Mouse (Mus musculus): ENCODE data around the gene Zmat5. TPM values are rescaled to one million over a fixed set of nuclear protein-coding genes. Genes with fewer than 3 reads are reported as not detected.

Zmat5 gene
- polyA plus RNA-seq, 1 experiment from 2014 or later: 81.5 TPM

DNA sequence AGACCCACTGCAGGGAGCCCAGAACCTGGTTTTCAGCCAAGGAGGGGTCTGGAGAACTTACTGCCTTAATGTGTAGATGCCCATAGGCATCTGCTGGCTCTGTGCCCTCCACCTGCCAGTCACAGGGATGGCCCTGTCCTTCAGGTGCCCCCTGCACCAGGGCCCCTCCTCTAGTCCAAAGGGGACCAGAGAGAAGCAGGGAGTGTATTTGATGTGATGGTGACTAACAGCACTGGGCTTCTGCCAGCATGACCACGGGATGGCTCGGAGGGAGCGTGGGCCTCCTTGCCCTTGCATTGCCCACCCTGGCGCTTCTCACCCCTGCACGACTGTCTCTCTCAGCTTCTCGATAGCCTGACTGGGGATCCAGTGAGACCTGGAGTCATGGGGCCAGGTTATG, 40.2 kb downstream of the Zmat5 start:
- 62% methylated on average over 6 of the region's 6 CpGs for WGBS
- peaks cover 88% of the 10 kb centered on the region for H3K27me3 ChIP-seq

DNA sequence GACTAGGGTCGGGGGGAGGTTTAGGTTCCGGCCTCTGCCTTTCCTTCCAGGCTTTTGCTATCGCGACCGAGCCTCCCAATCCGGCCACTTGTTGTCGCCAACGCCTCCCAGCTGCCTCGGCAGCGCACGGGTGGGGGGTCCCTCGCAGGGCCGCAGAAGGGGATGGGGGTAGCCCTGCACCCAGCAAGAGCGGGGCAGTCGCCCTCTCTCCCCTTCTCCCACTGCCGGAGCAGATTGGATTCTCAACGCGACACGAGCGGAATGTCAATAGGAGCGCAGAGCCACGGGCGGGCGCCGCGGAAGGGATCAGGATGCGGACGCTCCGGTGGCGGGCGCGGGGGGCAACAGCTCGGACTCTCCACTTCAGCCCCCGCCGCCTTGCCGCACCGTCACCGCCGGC, 41.5 kb downstream of the Zmat5 start:
- under 1% methylated on average over 39 of the region's 39 CpGs for WGBS
- no peaks in the 10 kb centered on the region for H3K36me3 ChIP-seq
- peak; percentile 55 for ATAC-seq (ENCODE audit: low FRiP score, low read depth)

More for the DNA sequence above, 40.2 kb downstream of the Zmat5 start:
- no peak overlapping the region for H3K27ac ChIP-seq (replicated peaks)
- H3K36me3 ChIP-seq: no peaks in the 10 kb centered on the region
- no peak overlapping the region for H3K9ac ChIP-seq (replicated peaks)
- no peak overlapping the region for H3K4me3 ChIP-seq
- no peak for ATAC-seq (ENCODE audit: low FRiP score, low read depth)
- no peaks in the 10 kb centered on the region for H3K9me3 ChIP-seq
- H3K4me1 ChIP-seq: peaks cover 26% of the 10 kb centered on the region
- H3K4me2 ChIP-seq (replicated peaks): no peak overlapping the region

GRCm38 (mm10) chr11:4746733-4747132, 42.3 kb downstream of the Zmat5 start, which contains the start of gene Cabp7:
Gene Cabp7, minus strand, starts transcription at chr11:4746778.
- WGBS: under 1% methylated on average over 35 of the region's 73 CpGs
- no peak within 1 kb of the TSS for H3K27ac ChIP-seq (replicated peaks)
- no peak for ATAC-seq (ENCODE audit: low FRiP score, low read depth)

More for the DNA sequence above, 41.5 kb downstream of the Zmat5 start:
- H3K27ac ChIP-seq (replicated peaks): no peak overlapping the region
- H3K4me3 ChIP-seq: peak overlapping the region; percentile 65
- H3K27me3 ChIP-seq: peaks cover 93% of the 10 kb centered on the region
- peak overlapping the region; percentile 100 for H3K4me2 ChIP-seq (replicated peaks)
- no peaks in the 10 kb centered on the region for H3K9me3 ChIP-seq
- peaks cover 26% of the 10 kb centered on the region for H3K4me1 ChIP-seq
- peak overlapping the region; percentile 58 for H3K9ac ChIP-seq (replicated peaks)

GRCm38 (mm10) chr11:4747285-4747684, 42.8 kb downstream of the Zmat5 start:
- no peak; the same call in 1 of the 2 replicates for ATAC-seq (ENCODE audit: low FRiP score, low read depth)
- no peak overlapping the region for H3K27ac ChIP-seq (replicated peaks)
- peak overlapping the region; percentile 65 for H3K4me3 ChIP-seq
- 2% methylated on average over 11 of the region's 12 CpGs for WGBS
- H3K9me3 ChIP-seq: no peaks in the 10 kb centered on the region
- H3K4me1 ChIP-seq: peaks cover 26% of the 10 kb centered on the region
- H3K4me2 ChIP-seq (replicated peaks): peak overlapping the region; percentile 100
- H3K27me3 ChIP-seq: peaks cover 87% of the 10 kb centered on the region
- H3K9ac ChIP-seq (replicated peaks): peak overlapping the region; percentile 58; the same call in 1 of the 2 replicates
- H3K36me3 ChIP-seq: no peaks in the 10 kb centered on the region

More at GRCm38 (mm10) chr11:4746733-4747132, 42.3 kb downstream of the Zmat5 start, which contains the start of gene Cabp7:
- Histone ChIP-seq H3K4me1 (peaks cover 26% of the 10 kb centered on the region), H3K4me3 (peak within 1 kb of the TSS; percentile 65), H3K9me3 (no peaks in the 10 kb centered on the region), H3K27me3 (peaks cover 92% of the 10 kb centered on the region), H3K4me2 (replicated peaks) (peak within 1 kb of the TSS; percentile 100), H3K9ac (replicated peaks) (peak within 1 kb of the TSS; percentile 58), H3K36me3 (no peaks in the 10 kb centered on the region)

DNA sequence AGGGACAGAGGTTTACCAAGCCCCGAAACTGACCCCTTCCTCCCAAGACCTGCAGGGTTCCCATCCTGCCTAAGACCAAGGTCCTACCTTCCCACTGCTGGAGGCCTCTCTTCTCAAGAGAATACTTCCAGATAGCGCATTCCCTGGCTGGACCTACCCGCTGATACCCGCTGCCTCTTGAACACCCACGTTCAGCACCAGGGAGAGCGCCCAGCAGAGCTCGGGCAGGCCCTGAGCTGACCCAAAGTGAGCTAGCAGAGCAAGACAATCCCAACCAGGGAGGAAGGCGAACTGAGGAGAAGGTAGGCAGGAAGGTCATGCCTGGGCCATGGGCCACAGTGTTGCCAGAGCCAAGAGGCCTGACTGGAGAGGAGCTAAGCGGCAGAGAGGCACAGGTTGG, 45.8 kb downstream of the Zmat5 start:
- Histone ChIP-seq H3K9ac (replicated peaks) (no peak overlapping the region), H3K4me3 (no peak overlapping the region), H3K27me3 (peaks cover 63% of the 10 kb centered on the region), H3K27ac (replicated peaks) (no peak overlapping the region), H3K36me3 (no peaks in the 10 kb centered on the region), H3K4me1 (peaks cover 29% of the 10 kb centered on the region), H3K4me2 (replicated peaks) (no peak overlapping the region), H3K9me3 (0 out of 2 replicates have a peak, but pooled peaks cover 3% of the 10 kb centered on the region)
- 5% methylated on average over 9 of the region's 9 CpGs for WGBS
- no peak for ATAC-seq (ENCODE audit: low FRiP score, low read depth)

DNA sequence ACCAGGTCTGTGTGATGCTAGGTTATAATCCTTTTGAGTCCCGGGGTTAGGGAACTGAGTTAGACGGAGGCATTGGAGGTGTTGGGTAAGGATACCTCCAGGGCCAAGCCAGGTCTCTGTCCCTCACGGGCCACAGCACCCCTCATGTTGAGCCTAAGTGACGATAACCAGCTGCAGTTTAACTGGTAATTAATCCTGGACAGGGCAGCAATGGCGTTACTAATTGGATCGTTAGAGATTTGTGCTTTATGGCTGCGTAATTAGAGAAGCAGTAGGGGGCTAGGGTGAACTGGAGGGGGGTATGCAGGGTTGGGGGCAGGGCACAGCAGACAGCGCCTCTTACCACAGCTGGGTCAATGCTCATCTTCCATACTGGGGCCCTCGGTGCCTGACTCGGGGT, 48.4 kb downstream of the Zmat5 start:
- H3K9me3 ChIP-seq: 0 out of 2 replicates have a peak, but pooled peaks cover 3% of the 10 kb centered on the region
- peaks cover 38% of the 10 kb centered on the region for H3K27me3 ChIP-seq
- no peak overlapping the region for H3K9ac ChIP-seq (replicated peaks)
- H3K4me2 ChIP-seq (replicated peaks): no peak overlapping the region
- no peak overlapping the region for H3K27ac ChIP-seq (replicated peaks)
- no peak overlapping the region for H3K4me3 ChIP-seq
- ATAC-seq (ENCODE audit: low FRiP score, low read depth): no peak
- 43% methylated on average over 10 of the region's 10 CpGs for WGBS
- 0 out of 2 replicates have a peak, but pooled peaks cover 5% of the 10 kb centered on the region for H3K4me1 ChIP-seq
- no peaks in the 10 kb centered on the region for H3K36me3 ChIP-seq

- no peak for ATAC-seq (ENCODE audit: low FRiP score, low read depth)
- peaks cover 26% of the 10 kb centered on the region for H3K27me3 ChIP-seq
- no peak overlapping the region for H3K4me3 ChIP-seq
- no peaks in the 10 kb centered on the region for H3K36me3 ChIP-seq
- 0 out of 2 replicates have a peak, but pooled peaks cover 4% of the 10 kb centered on the region for H3K4me1 ChIP-seq
- H3K27ac ChIP-seq (replicated peaks): no peak overlapping the region
- 89% methylated on average over 3 of the region's 3 CpGs for WGBS
- 0 out of 2 replicates have a peak, but pooled peaks cover 3% of the 10 kb centered on the region for H3K9me3 ChIP-seq
- H3K4me2 ChIP-seq (replicated peaks): no peak overlapping the region
- H3K9ac ChIP-seq (replicated peaks): no peak overlapping the region
These were observed 49.6 kb downstream of the Zmat5 start for GRCm38 (mm10) chr11:4754036-4754435.

DNA sequence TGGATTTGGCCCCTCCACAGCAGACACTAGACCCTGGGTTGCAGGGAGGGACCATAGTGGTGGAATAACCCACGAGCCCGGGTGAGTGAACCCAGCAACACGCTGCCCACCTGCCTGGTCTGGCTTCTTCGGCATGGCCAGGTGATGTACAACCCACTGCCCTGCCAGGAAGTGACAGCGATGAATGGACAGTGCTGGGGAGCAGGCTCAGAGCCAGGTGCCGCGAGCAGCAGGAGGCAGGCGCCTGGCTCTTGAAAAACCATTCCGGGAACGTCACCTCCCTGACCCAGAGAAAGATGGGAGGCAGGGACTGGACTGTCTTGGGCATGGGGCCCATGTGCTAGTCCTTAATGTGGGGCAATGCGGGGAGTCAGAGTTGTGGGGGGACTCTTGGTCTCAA, 50.4 kb downstream of the Zmat5 start:
- Histone ChIP-seq H3K27me3 (peaks cover 17% of the 10 kb centered on the region), H3K4me2 (replicated peaks) (no peak overlapping the region), H3K27ac (replicated peaks) (no peak overlapping the region), H3K4me1 (0 out of 2 replicates have a peak, but pooled peaks cover 4% of the 10 kb centered on the region), H3K4me3 (no peak overlapping the region), H3K36me3 (no peaks in the 10 kb centered on the region), H3K9me3 (0 out of 2 replicates have a peak, but pooled peaks cover 3% of the 10 kb centered on the region), H3K9ac (replicated peaks) (no peak overlapping the region)
- ATAC-seq (ENCODE audit: low FRiP score, low read depth): no peak
- WGBS: 81% methylated on average over 11 of the region's 11 CpGs

GRCm38 (mm10) chr11:4756460-4756859, 52.0 kb downstream of the Zmat5 start:
- H3K36me3 ChIP-seq: no peaks in the 10 kb centered on the region
- 90% methylated on average over 9 of the region's 9 CpGs for WGBS
- H3K4me3 ChIP-seq: no peak overlapping the region
- 0 out of 2 replicates have a peak, but pooled peaks cover 6% of the 10 kb centered on the region for H3K27me3 ChIP-seq
- no peak for ATAC-seq (ENCODE audit: low FRiP score, low read depth)
- peaks cover 11% of the 10 kb centered on the region; the same call in 1 of the 2 replicates for H3K4me1 ChIP-seq
- no peak overlapping the region for H3K9ac ChIP-seq (replicated peaks)
- 0 out of 2 replicates have a peak, but pooled peaks cover 3% of the 10 kb centered on the region for H3K9me3 ChIP-seq
- H3K4me2 ChIP-seq (replicated peaks): no peak overlapping the region
- H3K27ac ChIP-seq (replicated peaks): no peak overlapping the region

DNA sequence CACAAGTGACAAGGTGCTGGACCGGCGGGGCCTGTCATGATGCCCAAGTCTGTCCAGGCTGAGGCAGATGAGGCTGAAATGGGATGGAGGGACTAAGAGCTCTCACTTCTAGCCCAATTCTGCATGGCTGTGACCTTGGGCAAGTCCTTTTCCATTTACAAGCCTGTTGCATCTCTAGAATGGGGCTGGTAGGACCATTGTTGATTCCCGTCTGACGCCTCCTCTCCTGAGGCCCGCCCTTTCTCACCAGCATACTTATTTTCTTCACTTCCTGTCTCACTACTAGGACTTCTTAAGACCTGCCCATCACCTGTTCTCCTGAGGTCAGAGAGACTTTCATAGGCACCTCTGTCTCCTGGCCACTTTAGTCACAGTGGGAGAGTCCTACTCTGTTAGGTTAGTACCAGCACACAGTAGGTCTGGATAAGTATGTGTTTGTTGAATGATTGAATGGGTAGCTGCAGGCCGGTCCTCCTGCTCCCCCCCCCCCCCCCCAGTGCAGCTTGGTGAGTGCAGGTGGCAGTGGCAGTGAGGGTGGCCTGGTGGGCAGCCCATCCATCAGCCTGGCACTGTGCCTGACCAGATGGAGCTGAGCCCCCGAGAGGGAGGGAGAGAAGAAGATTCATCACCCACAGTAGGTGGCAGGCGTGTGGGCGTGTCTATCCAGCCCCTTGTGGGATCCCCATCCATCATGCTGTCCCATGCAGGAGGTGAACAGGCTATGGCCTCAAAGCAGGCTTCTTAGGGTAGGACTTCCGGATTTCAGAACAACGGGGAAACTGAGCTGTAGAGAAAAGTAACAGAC, 52.7 kb downstream of the Zmat5 start:
- peaks cover 18% of the 10 kb centered on the region for H3K4me1 ChIP-seq
- H3K27ac ChIP-seq (replicated peaks): no peak overlapping the region
- no peak overlapping the region for H3K4me2 ChIP-seq (replicated peaks)
- H3K27me3 ChIP-seq: 0 out of 2 replicates have a peak, but pooled peaks cover 6% of the 10 kb centered on the region
- WGBS: 81% methylated on average over 11 of the region's 11 CpGs
- H3K36me3 ChIP-seq: no peaks in the 10 kb centered on the region
- no peak overlapping the region for H3K4me3 ChIP-seq
- H3K9me3 ChIP-seq: 0 out of 2 replicates have a peak, but pooled peaks cover 3% of the 10 kb centered on the region
- ATAC-seq (ENCODE audit: low FRiP score, low read depth): no peak
- no peak overlapping the region for H3K9ac ChIP-seq (replicated peaks)

DNA sequence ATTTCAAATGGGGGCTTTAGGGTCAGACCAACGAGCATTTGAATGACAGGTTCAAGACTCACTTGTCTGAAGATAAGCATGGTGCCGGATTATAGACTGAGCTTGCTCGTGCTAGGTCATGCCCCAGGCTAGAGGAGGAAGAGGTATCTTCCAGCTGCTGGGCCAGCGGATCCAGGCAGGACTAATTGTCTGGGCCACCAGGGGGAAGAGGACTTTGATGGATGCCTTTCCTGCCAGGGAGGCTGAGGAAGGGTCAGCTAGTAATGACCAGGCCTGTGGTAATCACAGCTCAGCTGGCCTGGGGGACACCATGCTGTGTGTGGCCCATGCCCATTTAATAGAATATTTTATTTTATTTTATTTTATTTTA, 53.3 kb downstream of the Zmat5 start:
- no peak overlapping the region for H3K27ac ChIP-seq (replicated peaks)
- H3K27me3 ChIP-seq: 0 out of 2 replicates have a peak, but pooled peaks cover under 1% of the 10 kb centered on the region
- no peaks in the 10 kb centered on the region for H3K36me3 ChIP-seq
- 0 out of 2 replicates have a peak, but pooled peaks cover 3% of the 10 kb centered on the region for H3K9me3 ChIP-seq
- ATAC-seq (ENCODE audit: low FRiP score, low read depth): no peak
- H3K4me2 ChIP-seq (replicated peaks): no peak overlapping the region
- H3K9ac ChIP-seq (replicated peaks): no peak overlapping the region
- peaks cover 24% of the 10 kb centered on the region for H3K4me1 ChIP-seq
- no peak overlapping the region for H3K4me3 ChIP-seq
- WGBS: 48% methylated on average over 4 of the region's 4 CpGs

DNA sequence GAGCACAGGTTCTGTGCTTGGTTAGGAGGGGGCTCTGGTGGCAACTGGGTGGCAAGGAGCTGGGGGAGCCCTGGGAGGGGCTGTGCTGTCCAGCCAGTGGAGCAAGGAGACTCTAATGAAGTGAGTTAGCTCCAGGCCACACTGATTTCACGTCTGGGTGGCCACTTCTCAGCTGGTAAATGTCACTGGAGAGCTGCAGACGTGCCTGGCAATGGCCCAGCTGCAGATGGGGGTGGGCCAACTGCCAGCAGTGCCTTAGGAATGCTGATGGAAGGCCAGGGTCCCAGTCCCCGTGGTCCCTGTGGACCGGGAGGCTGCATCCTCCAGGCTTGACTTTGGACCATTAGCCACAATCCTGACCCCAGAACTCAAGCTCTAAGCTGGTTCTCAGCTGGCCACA, 56.0 kb downstream of the Zmat5 start:
- H3K27ac ChIP-seq (replicated peaks): peak overlapping the region; percentile 20; the same call in 1 of the 2 replicates
- ATAC-seq (ENCODE audit: low FRiP score, low read depth): no peak
- WGBS: 34% methylated on average over 4 of the region's 4 CpGs

More for the DNA sequence above, 56.0 kb downstream of the Zmat5 start:
- Histone ChIP-seq H3K9ac (replicated peaks) (no peak overlapping the region), H3K4me1 (peaks cover 28% of the 10 kb centered on the region), H3K27me3 (no peaks in the 10 kb centered on the region), H3K36me3 (no peaks in the 10 kb centered on the region), H3K9me3 (no peaks in the 10 kb centered on the region), H3K4me3 (no peak overlapping the region), H3K4me2 (replicated peaks) (no peak overlapping the region)
